Mouse (Mus musculus) olfactory bulb, adult 2 months (tissue): ENCODE results near the gene Gna15.

Experiments
- CTCF ChIP-seq: fragments of 200-500 bp; IDR thresholded peaks from 2 replicates; pipeline ENCODE4 v1.5.1; 2012; ENCODE audit warnings: low read depth, mild to moderate bottlenecking, low read length, moderate library complexity; ENCODE audit not compliant: insufficient read depth
- POLR2A ChIP-seq: fragments of 200-500 bp; IDR thresholded peaks from 2 replicates; pipeline ENCODE4 v1.6.1; 2012; ENCODE audit warnings: mild to moderate bottlenecking, low read depth, low read length, moderate library complexity; ENCODE audit not compliant: insufficient read depth

DNA sequence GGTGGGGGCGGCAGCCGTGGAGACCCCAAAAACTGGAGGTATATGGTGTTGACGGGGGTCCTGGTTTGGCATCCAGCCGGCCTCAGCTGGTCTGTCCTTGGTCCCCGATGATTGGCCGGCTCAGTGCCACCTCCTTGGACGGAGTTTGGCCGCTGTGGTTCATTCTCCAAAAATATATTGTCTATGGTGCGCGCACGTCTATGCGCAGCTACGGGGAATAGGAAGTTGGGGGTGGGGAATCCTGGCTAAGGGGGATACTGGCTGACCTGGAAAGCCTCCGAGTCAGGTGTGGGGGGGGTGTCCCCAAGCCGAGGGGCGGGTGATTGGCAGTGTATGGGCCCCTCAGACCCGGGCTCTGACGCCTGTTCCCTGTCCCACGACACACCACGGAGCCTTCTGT is 63.6 kb downstream of the Gna15 start:
- TF ChIP-seq CTCF (no peak), POLR2A (no peak)
